Mouse (Mus musculus): ENCODE measurements around the gene Rcor3. TPM values are rescaled to one million over a fixed set of nuclear protein-coding genes. Genes with fewer than 3 reads are reported as not detected.

Rcor3 gene
- polyA plus RNA-seq, 1 experiment = 20.0 TPM

- H3K4me3 ChIP-seq (replicated peaks; ENCODE audit: control insufficient read depth, low read depth, low read length) = peak overlapping the region; percentile 93
- TF ChIP-seq POLR2A (IDR thresholded peaks at IDR 0.05; ENCODE audit: borderline replicate concordance, control insufficient read depth, low read depth, low read length) = peak; percentile 40; the same call in 1 of the 2 replicates
- TF ChIP-seq CTCF (IDR thresholded peaks at IDR 0.05; ENCODE audit: control insufficient read depth, insufficient read depth, low read length) = no peak
- no peaks in the 10 kb centered on the region for H3K4me1 ChIP-seq (ENCODE audit: control insufficient read depth, insufficient read depth, low read length)
- 1% methylated on average over 55 of the region's 55 CpGs for WGBS
- H3K27ac ChIP-seq (ENCODE audit: control insufficient read depth, insufficient read depth, low read depth, low read length, poor library complexity) = peak overlapping the region; percentile 60
Observed at GRCm38 (mm10) chr1:192136561-192137290, 1.1 kb downstream of the Rcor3 start.

- H3K4me1 ChIP-seq (ENCODE audit: control insufficient read depth, insufficient read depth, low read length) = no peaks in the 10 kb centered on the region; the same call in 1 of the 2 replicates
- no peak overlapping the region for H3K27ac ChIP-seq (ENCODE audit: control insufficient read depth, insufficient read depth, low read depth, low read length, poor library complexity)
- 62% methylated on average over 1 of the region's 1 CpGs for WGBS
- no peak for TF ChIP-seq POLR2A (IDR thresholded peaks at IDR 0.05; ENCODE audit: borderline replicate concordance, control insufficient read depth, low read depth, low read length)
- TF ChIP-seq CTCF (IDR thresholded peaks at IDR 0.05; ENCODE audit: control insufficient read depth, insufficient read depth, low read length) = no peak
- no peak overlapping the region for H3K4me3 ChIP-seq (replicated peaks; ENCODE audit: control insufficient read depth, low read depth, low read length)
Observed at GRCm38 (mm10) chr1:192130202-192130601, 7.7 kb downstream of the Rcor3 start.

- H3K27ac ChIP-seq (ENCODE audit: control insufficient read depth, insufficient read depth, low read depth, low read length, poor library complexity) = no peak overlapping the region
- TF ChIP-seq CTCF (IDR thresholded peaks at IDR 0.05; ENCODE audit: control insufficient read depth, insufficient read depth, low read length) = no peak
- no peak for TF ChIP-seq POLR2A (IDR thresholded peaks at IDR 0.05; ENCODE audit: borderline replicate concordance, control insufficient read depth, low read depth, low read length)
- no peaks in the 10 kb centered on the region; the same call in 1 of the 2 replicates for H3K4me1 ChIP-seq (ENCODE audit: control insufficient read depth, insufficient read depth, low read length)
- 75% methylated on average over 8 of the region's 8 CpGs for WGBS
- no peak overlapping the region for H3K4me3 ChIP-seq (replicated peaks; ENCODE audit: control insufficient read depth, low read depth, low read length)
Observed at GRCm38 (mm10) chr1:192128343-192128742, 9.5 kb downstream of the Rcor3 start.

DNA sequence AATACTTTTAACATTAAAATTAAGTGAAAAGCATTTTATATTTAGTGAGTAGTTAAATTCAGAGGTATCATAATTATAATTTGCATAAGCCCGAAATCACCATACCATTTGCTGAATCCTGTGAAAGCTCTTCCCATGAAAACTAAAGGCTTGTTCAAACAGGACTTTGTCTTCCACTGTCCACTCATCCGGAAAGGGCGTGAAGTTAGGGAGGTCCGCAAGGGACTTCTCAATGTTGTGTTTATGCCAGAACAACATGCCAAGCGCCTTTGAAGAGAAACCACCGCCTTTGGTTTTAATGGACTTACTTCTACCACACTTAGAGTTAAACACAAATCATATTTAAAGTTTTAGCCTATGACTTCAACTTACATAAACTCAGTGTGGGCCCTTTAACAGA is 12.1 kb downstream of the Rcor3 start:
- Histone ChIP-seq H3K4me3 (replicated peaks; ENCODE audit: control insufficient read depth, low read depth, low read length) (no peak overlapping the region), H3K27ac (ENCODE audit: control insufficient read depth, insufficient read depth, low read depth, low read length, poor library complexity) (no peak overlapping the region), H3K4me1 (ENCODE audit: control insufficient read depth, insufficient read depth, low read length) (no peaks in the 10 kb centered on the region; the same call in 1 of the 2 replicates)
- no peak for TF ChIP-seq CTCF (IDR thresholded peaks at IDR 0.05; ENCODE audit: control insufficient read depth, insufficient read depth, low read length)
- TF ChIP-seq POLR2A (IDR thresholded peaks at IDR 0.05; ENCODE audit: borderline replicate concordance, control insufficient read depth, low read depth, low read length) = no peak
- 92% methylated on average over 6 of the region's 6 CpGs for WGBS

DNA sequence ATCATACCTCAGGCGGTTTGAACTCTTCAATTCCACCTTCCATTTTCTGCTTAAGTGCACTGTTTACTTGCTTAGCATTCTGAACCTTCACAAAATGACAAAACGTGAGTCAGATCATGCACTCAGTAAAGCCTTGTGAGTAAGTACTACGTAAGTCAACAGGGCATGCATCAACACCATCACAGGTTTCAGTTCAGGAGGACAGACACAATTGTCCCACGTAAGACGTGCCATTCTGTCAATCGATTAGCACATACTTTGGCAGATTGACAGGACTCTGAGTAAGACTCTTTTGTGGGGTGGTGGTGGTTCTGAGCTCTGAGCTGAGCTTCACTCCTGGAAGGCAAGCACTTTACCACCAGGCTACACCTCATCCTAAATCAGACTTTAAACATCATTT is 21.6 kb downstream of the Rcor3 start:
- WGBS = 83% methylated on average over 6 of the region's 6 CpGs
- H3K4me1 ChIP-seq (ENCODE audit: control insufficient read depth, insufficient read depth, low read length) = no peaks in the 10 kb centered on the region; the same call in 1 of the 2 replicates
- no peak overlapping the region for H3K27ac ChIP-seq (ENCODE audit: control insufficient read depth, insufficient read depth, low read depth, low read length, poor library complexity)
- H3K4me3 ChIP-seq (replicated peaks; ENCODE audit: control insufficient read depth, low read depth, low read length) = no peak overlapping the region
- TF ChIP-seq POLR2A (IDR thresholded peaks at IDR 0.05; ENCODE audit: borderline replicate concordance, control insufficient read depth, low read depth, low read length) = no peak
- no peak for TF ChIP-seq CTCF (IDR thresholded peaks at IDR 0.05; ENCODE audit: control insufficient read depth, insufficient read depth, low read length)

DNA sequence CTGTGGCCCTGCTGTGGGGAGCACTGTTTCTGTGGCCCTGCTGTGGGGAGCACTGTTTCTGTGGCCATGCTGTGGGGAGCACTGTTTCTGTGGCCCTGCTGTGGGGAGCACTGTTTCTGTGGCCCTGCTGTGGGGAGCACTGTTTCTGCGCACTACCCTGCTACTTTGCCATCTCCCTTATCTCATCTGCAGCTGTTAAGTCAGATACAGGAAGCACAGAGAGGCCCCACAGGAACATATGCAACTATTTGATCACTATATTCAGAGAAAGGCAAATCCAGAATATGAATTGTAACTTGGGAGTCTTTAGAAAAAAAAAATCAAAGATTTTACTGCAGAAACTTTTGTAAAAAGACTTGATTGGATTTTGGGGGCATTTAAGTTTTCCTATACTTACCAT is 22.5 kb downstream of the Rcor3 start:
- Histone ChIP-seq H3K27ac (ENCODE audit: control insufficient read depth, insufficient read depth, low read depth, low read length, poor library complexity) (no peak overlapping the region), H3K4me1 (ENCODE audit: control insufficient read depth, insufficient read depth, low read length) (no peaks in the 10 kb centered on the region; the same call in 1 of the 2 replicates), H3K4me3 (replicated peaks; ENCODE audit: control insufficient read depth, low read depth, low read length) (no peak overlapping the region)
- TF ChIP-seq CTCF (IDR thresholded peaks at IDR 0.05; ENCODE audit: control insufficient read depth, insufficient read depth, low read length) (no peak), POLR2A (IDR thresholded peaks at IDR 0.05; ENCODE audit: borderline replicate concordance, control insufficient read depth, low read depth, low read length) (no peak)
- WGBS = 56% methylated on average over 1 of the region's 1 CpGs

DNA sequence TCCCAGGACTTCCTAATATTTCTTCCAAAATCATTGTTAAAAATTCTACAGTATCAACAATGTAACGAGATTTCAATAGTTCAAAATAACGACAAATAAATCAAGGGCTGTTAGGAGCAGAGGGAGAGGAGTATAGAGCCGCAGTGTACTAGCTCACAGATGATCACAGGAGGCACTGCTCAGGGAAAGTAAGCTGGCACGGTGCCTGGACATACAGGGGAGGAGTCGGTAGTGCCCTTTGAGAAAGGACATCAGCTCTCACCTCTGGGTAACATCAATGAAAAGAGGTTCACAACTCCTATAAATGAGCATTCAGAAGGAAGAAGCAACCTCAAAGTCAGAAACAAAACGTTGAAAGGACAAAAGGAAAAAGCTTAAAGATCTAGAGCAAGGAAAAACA is 28.7 kb downstream of the Rcor3 start:
- Histone ChIP-seq H3K27ac (ENCODE audit: control insufficient read depth, insufficient read depth, low read depth, low read length, poor library complexity) (no peak overlapping the region), H3K4me1 (ENCODE audit: control insufficient read depth, insufficient read depth, low read length) (no peaks in the 10 kb centered on the region), H3K4me3 (replicated peaks; ENCODE audit: control insufficient read depth, low read depth, low read length) (no peak overlapping the region)
- TF ChIP-seq CTCF (IDR thresholded peaks at IDR 0.05; ENCODE audit: control insufficient read depth, insufficient read depth, low read length) = no peak
- WGBS = 73% methylated on average over 6 of the region's 6 CpGs

- no peak overlapping the region for H3K27ac ChIP-seq (ENCODE audit: control insufficient read depth, insufficient read depth, low read depth, low read length, poor library complexity)
- WGBS = 13% methylated on average over 2 of the region's 2 CpGs
- H3K4me3 ChIP-seq (replicated peaks; ENCODE audit: control insufficient read depth, low read depth, low read length) = no peak overlapping the region
- peak; percentile 82 for TF ChIP-seq CTCF (IDR thresholded peaks at IDR 0.05; ENCODE audit: control insufficient read depth, insufficient read depth, low read length)
- no peak for TF ChIP-seq POLR2A (IDR thresholded peaks at IDR 0.05; ENCODE audit: borderline replicate concordance, control insufficient read depth, low read depth, low read length)
- no peaks in the 10 kb centered on the region for H3K4me1 ChIP-seq (ENCODE audit: control insufficient read depth, insufficient read depth, low read length)
Observed at GRCm38 (mm10) chr1:192107352-192107751, 30.5 kb downstream of the Rcor3 start.
